Comparison of ENCODE assay signal across 9 mouse cellular contexts in genomic region chr2:152399122-152399542, GRCm38 (mm10). TPM values are rescaled to one million over a fixed set of nuclear protein-coding genes. Genes with fewer than 3 reads are reported as not detected.
DNase-seq lines count a peak whose midpoint lies in the region; ATAC-seq and TF ChIP-seq lines count a peak whose summit lies in the region.
"Had no signal": no experiment of that assay in that cellular context is flagged by ENCODE, and none has a peak within 500 bp of the region (broad histone marks: within the 10 kb centered on the region; RNA-seq: fewer than 3 reads in every experiment).

No protein-coding gene starts in this region.

- peak overlapping the region; percentile 63 for H3K27ac ChIP-seq in left cerebral cortex, adult 2 months
- H3K27ac ChIP-seq in embryonic facial prominence, embryonic 12.5 days, result peak overlapping the region; percentile 99
- H3K27ac ChIP-seq in intestine, embryonic 14.5 days (ENCODE audit: low read depth), result peak overlapping the region; percentile 99
- peak overlapping the region; percentile 98 for H3K27ac ChIP-seq in neural tube, embryonic 12.5 days

- TF ChIP-seq CTCF in left cerebral cortex, adult 2 months (IDR thresholded peaks at IDR 0.05), result no peak

- H3K4me3 ChIP-seq in left cerebral cortex, adult 2 months, result peak overlapping the region; percentile 92
- H3K4me3 ChIP-seq in embryonic facial prominence, embryonic 12.5 days, result peak overlapping the region; percentile 96
- peak overlapping the region; percentile 82 for H3K4me3 ChIP-seq in intestine, embryonic 14.5 days (ENCODE audit: low read depth, low read length)
- peak overlapping the region; percentile 94 for H3K4me3 ChIP-seq in neural tube, embryonic 12.5 days

- H3K4me2 ChIP-seq in embryonic facial prominence, embryonic 12.5 days (replicated peaks), result peak overlapping the region; percentile 93
- H3K4me2 ChIP-seq in intestine, embryonic 14.5 days (ENCODE audit: low read length), result peak overlapping the region; percentile 91
- H3K4me2 ChIP-seq in neural tube, embryonic 12.5 days (replicated peaks), result peak overlapping the region; percentile 84

- ATAC-seq in embryonic facial prominence, embryonic 12.5 days (ENCODE audit: insufficient number of reproducible peaks, insufficient read depth, low FRiP score, low TSS enrichment), result no peak
- ATAC-seq in intestine, embryonic 14.5 days (replicated peaks; ENCODE audit: low FRiP score, low TSS enrichment, low read depth), result peak; percentile 3; the same call in 1 of the 2 replicates
- ATAC-seq in neural tube, embryonic 12.5 days (ENCODE audit: low FRiP score, low read depth), result 0 out of 2 replicates have a peak, but pooled peaks have one; percentile 0

- under 1% methylated on average over 13 of the region's 13 CpGs for WGBS in embryonic facial prominence, embryonic 12.5 days
- 2% methylated on average over 13 of the region's 13 CpGs for WGBS in intestine, embryonic 14.5 days
- WGBS in neural tube, embryonic 12.5 days, result 2% methylated on average over 13 of the region's 13 CpGs

- intact Hi-C loops in left cerebral cortex, adult 2 months (cut with DNase I), result loop anchor here (5.0 kb wide), 1 partner anchor 273 kb away; no protein-coding TSS in a partner anchor

- peaks cover 26% of the 10 kb centered on the region for H3K4me1 ChIP-seq in embryonic facial prominence, embryonic 12.5 days
- peaks cover 18% of the 10 kb centered on the region for H3K4me1 ChIP-seq in intestine, embryonic 14.5 days (replicated peaks; ENCODE audit: control insufficient read depth, insufficient read depth, low read length)
- H3K4me1 ChIP-seq in neural tube, embryonic 12.5 days, result peaks cover 27% of the 10 kb centered on the region

- peak overlapping the region; percentile 98 for H3K9ac ChIP-seq in embryonic facial prominence, embryonic 12.5 days
- peak overlapping the region; percentile 95 for H3K9ac ChIP-seq in intestine, embryonic 14.5 days (ENCODE audit: low read length)
- peak overlapping the region; percentile 97 for H3K9ac ChIP-seq in neural tube, embryonic 12.5 days

- H3K27me3 ChIP-seq in embryonic facial prominence, embryonic 12.5 days, result no peaks in the 10 kb centered on the region
- no peaks in the 10 kb centered on the region for H3K27me3 ChIP-seq in intestine, embryonic 14.5 days (replicated peaks; ENCODE audit: control insufficient read depth, insufficient read depth, low read length)
- no peaks in the 10 kb centered on the region for H3K27me3 ChIP-seq in neural tube, embryonic 12.5 days (replicated peaks)

- H3K9me3 ChIP-seq in embryonic facial prominence, embryonic 12.5 days, result no peaks in the 10 kb centered on the region
- H3K9me3 ChIP-seq in intestine, embryonic 14.5 days (ENCODE audit: control insufficient read depth, low read length), result no peaks in the 10 kb centered on the region
- no peaks in the 10 kb centered on the region for H3K9me3 ChIP-seq in neural tube, embryonic 12.5 days

- peaks cover 7% of the 10 kb centered on the region for H3K36me3 ChIP-seq in embryonic facial prominence, embryonic 12.5 days
- H3K36me3 ChIP-seq in intestine, embryonic 14.5 days (ENCODE audit: control insufficient read depth, insufficient read depth, low read length), result peaks cover 10% of the 10 kb centered on the region; the same call in 1 of the 2 replicates
- H3K36me3 ChIP-seq in neural tube, embryonic 12.5 days, result peaks cover 1% of the 10 kb centered on the region

- peak in 1 of 2 experiments; percentile 22 for DNase-seq in left cerebral cortex, adult 2 months (ENCODE audit: extremely low spot score in 1 of 2, low spot score in 2 of 2)
- no peak for DNase-seq in left cerebral cortex, adult 11 months (ENCODE audit: low spot score)
- no peak for DNase-seq in intestine, embryonic 14.5 days (ENCODE audit: low spot score)
- no peak for DNase-seq in gastrocnemius, adult 8-10 months (ENCODE audit: low spot score in 2 of 2)
- no peak for DNase-seq in cerebellum, adult 9-11 months
- DNase-seq in cerebellum, adult 9-10 months, result no peak

RNA-seq across cellular contexts. Expression of gene Sox12, which starts 1.3 kb away (rescaled TPM):
- 10 to 100 TPM; 12.8 to 15.7 TPM for total RNA-seq in left cerebral cortex, adult 2 months (2021)
- 16.9 and 18.1 TPM in 2 replicates for polyA plus RNA-seq in embryonic facial prominence, embryonic 12.5 days (2016; fragmentation: Nextera tagmentation; extraction: Ambion mirVana)
- 12.1 and 13.2 TPM in 2 replicates for polyA plus RNA-seq in intestine, embryonic 14.5 days (2014; fragmentation: Nextera tagmentation; extraction: Ambion mirVana)
- 18.5 and 18.9 TPM in 2 replicates for polyA plus RNA-seq in neural tube, embryonic 12.5 days (2016; fragmentation: Nextera tagmentation; extraction: Ambion mirVana)
- under 1 TPM; 0.34 to 0.58 (median 0.49) TPM for total RNA-seq in gastrocnemius, adult 8-10 months (2022)

RNA-seq across cellular contexts. Expression of gene Zcchc3, which starts 15.7 kb away (rescaled TPM):
- 1 to 10 TPM; 8.5 to 9.9 TPM for total RNA-seq in left cerebral cortex, adult 2 months (2021)
- 71.0 and 73.6 TPM in 2 replicates for polyA plus RNA-seq in embryonic facial prominence, embryonic 12.5 days (2016; fragmentation: Nextera tagmentation; extraction: Ambion mirVana)
- polyA plus RNA-seq in intestine, embryonic 14.5 days (2014; fragmentation: Nextera tagmentation; extraction: Ambion mirVana), result 38.2 and 39.1 TPM in 2 replicates
- polyA plus RNA-seq in neural tube, embryonic 12.5 days (2016; fragmentation: Nextera tagmentation; extraction: Ambion mirVana), result 47.9 and 49.8 TPM in 2 replicates
- under 1 TPM; 0.46 to 0.88 (median 0.84) TPM for total RNA-seq in gastrocnemius, adult 8-10 months (2022)

RNA-seq across cellular contexts. Expression of gene 6820408C15Rik, which starts 16.3 kb away (rescaled TPM):
- total RNA-seq in left cerebral cortex, adult 2 months (2021), result 1 to 10 TPM; 2.4 to 3.0 TPM
- polyA plus RNA-seq in embryonic facial prominence, embryonic 12.5 days (2016; fragmentation: Nextera tagmentation; extraction: Ambion mirVana), result 0.27 and 0.31 TPM in 2 replicates
- polyA plus RNA-seq in intestine, embryonic 14.5 days (2014; fragmentation: Nextera tagmentation; extraction: Ambion mirVana), result 0.51 and 0.86 TPM in 2 replicates
- polyA plus RNA-seq in neural tube, embryonic 12.5 days (2016; fragmentation: Nextera tagmentation; extraction: Ambion mirVana), result 0.53 and 0.61 TPM in 2 replicates
- total RNA-seq in gastrocnemius, adult 8-10 months (2022), result not detected

RNA-seq across cellular contexts. Expression of gene Nrsn2, which starts 22.7 kb away (rescaled TPM):
- total RNA-seq in left cerebral cortex, adult 2 months (2021), result 10 to 100 TPM; 74.6 to 90.8 TPM
- polyA plus RNA-seq in embryonic facial prominence, embryonic 12.5 days (2016; fragmentation: Nextera tagmentation; extraction: Ambion mirVana), result 4.3 and 4.9 TPM in 2 replicates
- 3.9 and 4.5 TPM in 2 replicates for polyA plus RNA-seq in intestine, embryonic 14.5 days (2014; fragmentation: Nextera tagmentation; extraction: Ambion mirVana)
- 14.7 and 16.5 TPM in 2 replicates for polyA plus RNA-seq in neural tube, embryonic 12.5 days (2016; fragmentation: Nextera tagmentation; extraction: Ambion mirVana)
- total RNA-seq in gastrocnemius, adult 8-10 months (2022), result under 1 TPM in 1 of 4 experiments, not detected in 3; 0.22 TPM
- total RNA-seq: megakaryocyte progenitor cell, adult 5-6 weeks had no signal

RNA-seq across cellular contexts. Expression of gene Trib3, which starts 55.3 kb away (rescaled TPM):
- total RNA-seq in left cerebral cortex, adult 2 months (2021), result 1 to 10 TPM in 1 of 2 experiments, under 1 TPM in 1; 0.84 to 1.1 TPM
- polyA plus RNA-seq in embryonic facial prominence, embryonic 12.5 days (2016; fragmentation: Nextera tagmentation; extraction: Ambion mirVana), result 3.5 and 3.7 TPM in 2 replicates
- 1.8 and 2.8 TPM in 2 replicates for polyA plus RNA-seq in intestine, embryonic 14.5 days (2014; fragmentation: Nextera tagmentation; extraction: Ambion mirVana)
- 2.3 and 2.4 TPM in 2 replicates for polyA plus RNA-seq in neural tube, embryonic 12.5 days (2016; fragmentation: Nextera tagmentation; extraction: Ambion mirVana)
- 1 to 10 TPM in 2 of 4 experiments, under 1 TPM in 2; 0.58 to 2.0 (median 1.1) TPM for total RNA-seq in gastrocnemius, adult 8-10 months (2022)
- total RNA-seq: megakaryocyte progenitor cell, adult 5-6 weeks had no signal
